Mouse (Mus musculus) cerebellum, adult 2 months (tissue): Measurements from ENCODE around the gene Diablo. TPM values are rescaled to one million over a fixed set of nuclear protein-coding genes. Genes with fewer than 3 reads are reported as not detected.
"Not testable (repeated sequence)": the region's sequence is repeated elsewhere in the genome, so short reads cannot be mapped to it uniquely, and the experiment has no call there.

Experiments used
- DNase-seq, 2 experiments: peaks; one replicate each; pipeline ENCODE4 v3.0.0; 2021
- H3K27ac ChIP-seq: fragments of 200-500 bp; 2 replicates; pipeline ENCODE4 v1.5.1; 2012; ENCODE audit warnings: low read length, control low read depth, inconsistent platforms; ENCODE audit not compliant: insufficient read depth
- H3K27me3 ChIP-seq: fragments of 200-500 bp; 2 replicates; pipeline ENCODE4 v1.6.1; 2012; ENCODE audit warnings: inconsistent platforms, mild to moderate bottlenecking, low read length, moderate library complexity; ENCODE audit not compliant: control insufficient read depth, insufficient read depth
- H3K4me1 ChIP-seq: fragments of 200-500 bp; 2 replicates; pipeline ENCODE4 v1.6.1; 2011; ENCODE audit warnings: low read length; ENCODE audit not compliant: control insufficient read depth, insufficient read depth
- H3K4me3 ChIP-seq: fragments of 200-500 bp; replicated peaks from 2 replicates; pipeline ENCODE3; 2011; ENCODE audit warnings: mild to moderate bottlenecking, low read depth, low read length, control low read depth; ENCODE audit not compliant: insufficient read depth
- CTCF ChIP-seq: fragments of 200-500 bp; IDR thresholded peaks from 2 replicates; pipeline ENCODE4 v1.5.1; 2011; ENCODE audit warnings: low read depth, mild to moderate bottlenecking, control low read depth, low read length, moderate library complexity, borderline replicate concordance; ENCODE audit not compliant: insufficient read depth
- POLR2A ChIP-seq: fragments of 200-500 bp; IDR thresholded peaks from 2 replicates; pipeline ENCODE4 v1.6.1; 2011; ENCODE audit warnings: low read length, control low read depth, borderline replicate concordance; ENCODE audit not compliant: insufficient read depth
- WGBS: fragments of 180-500 bp; shearing (Covaris S2); methylation state at CpG from one replicate; pipeline ENCODE4 v1.1.7; 2018; 5-methylcytosine and 5-hydroxymethylcytosine counted together
- polyA plus RNA-seq: library from polyadenylated mRNA; depleted of rRNA; stranded (reverse); fragments of >200 nt; gene quantifications from 2 replicates; pipeline ENCODE4 v1.2.3, GENCODE M21; 2012

The Diablo gene
- polyA plus RNA-seq, 1 experiment, result 77.9 TPM

DNA sequence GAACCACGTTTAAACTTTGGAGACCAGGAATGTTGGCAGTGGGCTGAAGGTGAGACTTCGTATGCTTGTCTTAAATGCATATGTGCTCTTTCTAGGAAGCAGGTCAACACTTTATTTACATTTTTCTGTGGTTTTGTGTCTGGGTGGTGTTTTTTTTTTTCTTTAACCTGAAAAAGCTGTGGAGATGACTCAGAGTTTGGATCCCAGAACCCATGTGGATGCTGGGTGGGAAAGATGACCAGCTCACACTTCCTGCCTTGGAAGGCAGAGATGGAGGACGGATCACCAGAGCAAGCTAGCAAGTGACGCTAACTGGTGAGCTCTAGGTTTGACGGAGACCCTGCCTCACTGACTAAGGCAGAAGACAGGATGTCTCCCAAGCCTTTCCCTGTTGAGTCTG, 9.1 kb downstream of the Diablo start:
- H3K27me3 ChIP-seq, result no peaks in the 10 kb centered on the region
- H3K4me1 ChIP-seq, result no peaks in the 10 kb centered on the region
- no peak overlapping the region for H3K27ac ChIP-seq
- 89% methylated on average over 5 of the region's 5 CpGs for WGBS
- no peak overlapping the region for H3K4me3 ChIP-seq
- TF ChIP-seq CTCF (no peak), POLR2A (no peak)
- DNase-seq, result no peak

DNA sequence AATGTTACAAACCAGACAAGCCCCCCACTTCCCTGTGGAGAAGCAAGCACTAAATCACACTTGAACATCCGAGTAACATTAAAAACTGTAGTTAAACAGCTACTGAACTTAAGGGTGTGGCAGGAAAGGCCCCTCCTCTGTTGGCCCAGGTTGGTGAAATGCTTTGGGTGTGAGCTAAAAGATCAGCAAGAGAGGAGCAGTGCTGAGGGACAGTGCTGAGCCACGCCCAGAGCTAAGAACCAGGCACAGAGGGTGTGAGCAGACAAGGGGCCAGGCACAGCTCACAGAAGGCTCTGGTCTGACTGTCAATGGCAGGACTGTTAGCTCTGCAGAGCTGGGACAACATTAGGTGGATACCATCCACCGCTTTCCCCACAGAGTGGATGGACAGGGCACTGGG, 11.9 kb downstream of the Diablo start:
- no peaks in the 10 kb centered on the region; the same call in 1 of the 2 replicates for H3K4me1 ChIP-seq
- no peak overlapping the region for H3K4me3 ChIP-seq
- no peak overlapping the region for H3K27ac ChIP-seq
- no peak for DNase-seq
- no peaks in the 10 kb centered on the region for H3K27me3 ChIP-seq
- TF ChIP-seq CTCF (no peak), POLR2A (no peak)
- 82% methylated on average over 3 of the region's 3 CpGs for WGBS

DNA sequence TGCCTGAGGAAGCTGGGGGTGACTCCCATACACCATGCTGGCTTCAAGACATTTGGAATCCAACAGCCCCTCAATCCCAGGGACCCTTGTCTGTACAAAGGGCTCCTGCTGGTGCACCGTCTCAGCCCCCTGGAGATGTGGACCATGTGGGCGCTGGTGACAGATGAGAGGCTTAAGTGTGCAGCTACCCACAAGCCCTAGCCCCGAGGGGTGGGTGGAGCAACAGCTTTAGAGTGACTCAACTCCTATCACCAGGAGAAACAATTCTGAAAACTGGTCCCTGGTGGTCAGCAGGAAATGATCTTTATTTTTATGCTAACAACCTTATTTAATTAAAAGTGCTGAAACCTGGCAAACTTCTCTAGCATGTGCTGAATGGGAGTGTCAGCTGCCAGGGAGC, 12.6 kb downstream of the Diablo start:
- DNase-seq, H3K4me3 ChIP-seq, H3K27ac ChIP-seq, H3K4me1 ChIP-seq, H3K27me3 ChIP-seq: not testable (repeated sequence)
- 72% methylated on average over 3 of the region's 3 CpGs for WGBS

DNA sequence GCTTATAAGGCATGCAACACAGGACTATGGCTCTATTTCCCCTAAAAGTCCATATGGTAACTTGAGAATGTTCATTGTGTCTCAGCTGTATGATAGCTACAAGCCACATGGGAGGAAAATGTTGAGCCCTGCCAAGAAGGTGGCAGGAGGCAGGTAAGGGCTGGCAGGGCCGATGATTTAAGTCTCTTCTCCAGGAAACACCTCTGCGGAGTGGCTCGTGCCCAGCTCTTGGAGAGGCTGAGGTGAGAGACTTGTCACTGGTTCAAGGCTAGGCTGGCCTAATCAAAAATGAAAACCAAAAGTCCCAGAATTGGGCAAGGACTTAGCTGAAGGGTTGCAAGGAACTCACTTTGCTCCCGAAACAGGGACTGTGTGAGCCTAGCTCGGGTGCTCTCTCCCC, 13.8 kb downstream of the Diablo start, which contains the start of gene B3gnt4:
B3gnt4 (plus strand) TSS at position 301 of the 400 bp plus-strand sequence.
- DNase-seq, result no peak
- no peak within 1 kb of the TSS for H3K4me3 ChIP-seq
- no peak within 1 kb of the TSS for H3K27ac ChIP-seq
- H3K4me1 ChIP-seq, result no peaks in the 10 kb centered on the region; the same call in 1 of the 2 replicates
- 56% methylated on average over 5 of the region's 5 CpGs for WGBS
- no peaks in the 10 kb centered on the region for H3K27me3 ChIP-seq
- TF ChIP-seq POLR2A, result no peak
- no peak for TF ChIP-seq CTCF

DNA sequence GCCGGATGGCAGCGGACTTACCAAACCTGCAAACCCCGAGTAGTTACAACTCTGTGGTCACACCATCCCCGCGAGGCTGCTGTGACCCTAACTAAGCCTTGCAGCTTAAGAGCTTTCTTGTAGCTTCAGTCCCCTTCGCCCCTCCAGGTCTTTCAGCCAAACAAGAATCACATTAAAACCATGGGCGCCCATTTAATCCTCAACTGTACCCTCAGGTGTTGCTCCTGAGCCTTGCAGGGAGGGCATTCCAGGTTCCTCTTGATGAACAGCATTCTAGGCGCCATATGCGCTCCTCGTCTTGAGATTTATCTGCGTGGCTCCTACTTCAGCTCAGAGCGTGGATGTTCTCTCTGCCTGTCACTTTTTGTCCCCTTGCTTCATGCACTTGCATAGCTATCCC, 15.1 kb downstream of the Diablo start:
- Histone ChIP-seq H3K27ac (no peak overlapping the region), H3K4me1 (no peaks in the 10 kb centered on the region; the same call in 1 of the 2 replicates), H3K27me3 (no peaks in the 10 kb centered on the region), H3K4me3 (peak overlapping the region; percentile 32)
- no peak for DNase-seq
- WGBS, result 13% methylated on average over 12 of the region's 12 CpGs
- TF ChIP-seq CTCF (no peak), POLR2A (no peak)

DNA sequence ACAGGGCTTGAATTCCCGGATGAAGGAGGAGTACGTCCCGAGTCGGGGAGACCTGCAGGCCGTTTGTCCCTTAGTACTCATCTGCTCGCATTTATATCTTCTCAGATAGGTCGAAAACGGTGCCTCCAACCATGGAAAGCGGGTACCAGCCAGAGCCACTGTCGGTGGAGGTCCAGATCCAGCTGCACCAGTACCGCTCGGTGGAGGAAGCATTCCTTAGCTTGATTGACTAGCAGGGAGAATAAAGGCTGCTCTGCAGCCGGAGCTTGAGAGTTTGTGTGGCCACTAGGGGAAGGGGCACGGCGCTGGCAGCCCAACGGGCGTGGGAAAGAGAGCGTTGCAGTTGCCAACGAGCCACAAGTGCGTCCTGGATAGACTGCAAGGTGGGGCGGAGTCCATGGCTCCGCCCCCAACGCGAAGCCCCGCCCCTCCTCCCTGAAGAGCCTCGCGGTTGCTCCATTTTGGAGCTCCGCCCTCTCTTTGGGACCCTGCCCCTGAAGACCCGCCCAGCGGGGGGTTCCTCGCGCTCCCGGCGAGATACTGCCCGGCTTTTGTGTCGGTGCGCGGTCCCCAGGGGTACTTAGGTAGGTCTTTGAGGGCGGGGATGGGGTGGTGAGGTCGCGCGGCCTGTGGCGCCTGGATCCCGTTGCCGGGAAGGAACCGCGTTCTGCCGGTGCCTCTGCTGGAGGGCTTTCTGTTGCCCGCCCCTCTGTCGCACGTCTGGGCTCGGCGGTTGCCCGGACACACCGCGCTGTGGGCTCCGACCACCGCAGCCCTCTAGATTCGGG, 15.8 kb downstream of the Diablo start:
- TF ChIP-seq POLR2A (no peak), CTCF (no peak)
- under 1% methylated on average over 59 of the region's 59 CpGs for WGBS

DNA sequence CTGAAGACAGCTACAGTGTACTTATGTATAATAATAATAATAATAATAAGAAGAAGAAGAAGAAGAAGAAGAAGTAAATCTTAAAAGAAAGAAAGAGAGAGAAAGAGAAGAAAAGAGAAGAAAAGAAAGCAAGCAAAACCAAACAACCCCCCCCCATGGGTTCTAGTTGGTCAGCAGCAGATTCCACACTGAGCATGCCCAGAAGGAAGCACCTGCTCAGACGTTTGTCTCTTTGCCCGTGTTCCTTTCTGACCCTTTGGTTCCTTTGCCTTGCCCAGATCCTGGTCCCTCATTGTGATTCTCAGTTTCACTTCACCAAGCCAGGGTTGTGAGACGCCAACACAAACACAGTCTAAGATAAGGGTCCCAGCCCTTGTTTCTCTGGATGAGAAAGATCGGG, 22.0 kb downstream of the Diablo start:
- WGBS, result 84% methylated on average over 4 of the region's 4 CpGs
- DNase-seq, result no peak
- no peak overlapping the region for H3K4me3 ChIP-seq
- H3K27me3 ChIP-seq, result no peaks in the 10 kb centered on the region
- peaks cover 6% of the 10 kb centered on the region for H3K4me1 ChIP-seq
- no peak overlapping the region for H3K27ac ChIP-seq
- no peak for TF ChIP-seq POLR2A
- no peak for TF ChIP-seq CTCF

More for the DNA sequence above, 15.8 kb downstream of the Diablo start:
- H3K27me3 ChIP-seq, result no peaks in the 10 kb centered on the region
- H3K4me3 ChIP-seq, result peak overlapping the region; percentile 50
- H3K4me1 ChIP-seq, result no peaks in the 10 kb centered on the region; the same call in 1 of the 2 replicates
- DNase-seq, result peak; percentile 61 to 65
- H3K27ac ChIP-seq, result no peak overlapping the region

DNA sequence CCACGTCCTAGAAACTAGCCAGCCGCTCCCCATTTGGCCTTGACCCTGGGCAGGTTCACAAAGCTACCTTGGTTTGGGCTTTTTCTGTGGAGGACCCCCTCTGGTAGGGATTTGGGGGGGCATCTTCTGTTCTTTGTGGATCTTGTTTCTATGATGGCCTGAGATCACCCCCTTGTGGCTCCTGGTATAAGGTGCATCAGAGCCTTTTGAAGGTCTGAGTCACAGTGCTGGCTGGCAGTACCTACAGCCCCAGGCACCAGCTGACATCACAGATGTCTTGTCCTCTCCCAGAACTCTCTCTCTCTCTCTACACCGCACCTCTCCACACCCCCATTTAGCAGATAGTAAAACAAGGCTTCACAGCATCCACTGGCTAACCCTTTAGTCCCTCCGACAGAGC, 24.3 kb downstream of the Diablo start:
- WGBS, result 34% methylated on average over 4 of the region's 4 CpGs
- Histone ChIP-seq H3K27me3 (no peaks in the 10 kb centered on the region), H3K27ac (no peak overlapping the region), H3K4me1 (peaks cover 6% of the 10 kb centered on the region), H3K4me3 (no peak overlapping the region)
- TF ChIP-seq CTCF (peak; percentile 52; the same call in 1 of the 2 replicates), POLR2A (no peak)
- DNase-seq, result peak; percentile 57 to 77
